Mouse (Mus musculus): ENCODE data around the gene Dnpep. TPM values are rescaled to one million over a fixed set of nuclear protein-coding genes. Genes with fewer than 3 reads are reported as not detected.

Gene Dnpep
- polyA plus RNA-seq, 1 experiment from 2014 or later, result 128 TPM

DNA sequence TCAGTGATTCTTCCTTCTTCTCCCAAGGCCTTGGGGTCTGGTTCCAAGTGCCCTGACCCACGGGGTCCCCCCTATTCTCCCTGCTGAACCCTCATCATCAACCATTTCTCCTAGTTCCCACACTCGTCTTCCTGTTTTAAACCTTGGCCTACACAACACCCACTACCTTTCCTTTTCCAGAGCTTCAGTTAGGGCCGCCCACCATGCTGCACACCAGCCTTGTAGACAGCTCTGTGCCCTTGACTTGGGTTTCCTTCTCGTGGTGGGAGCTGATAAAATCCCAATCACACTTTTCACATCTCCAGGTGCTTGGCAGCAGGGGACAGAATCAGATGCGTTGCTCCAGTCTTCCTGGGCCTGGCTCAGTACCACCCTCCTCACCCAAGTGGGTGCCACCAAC is 23.5 kb downstream of the Dnpep start:
- no peaks in the 10 kb centered on the region for H3K9me3 ChIP-seq (replicated peaks; ENCODE audit: low read length)
- TF ChIP-seq CTCF (IDR thresholded peaks at IDR 0.05; ENCODE audit: low read depth), result no peak
- H3K4me2 ChIP-seq (ENCODE audit: low read length), result no peak overlapping the region
- no peak for DNase-seq (ENCODE audit: low spot score)
- H3K4me3 ChIP-seq (replicated peaks; ENCODE audit: low read depth, low read length), result no peak overlapping the region
- ATAC-seq (replicated peaks; ENCODE audit: low FRiP score, low read depth), result no peak
- H3K9ac ChIP-seq (ENCODE audit: low read depth, low read length), result no peak overlapping the region
- 79% methylated on average over 5 of the region's 5 CpGs for WGBS
- 0 out of 2 replicates have a peak, but pooled peaks cover 4% of the 10 kb centered on the region for H3K4me1 ChIP-seq (replicated peaks; ENCODE audit: insufficient read depth, low read length)
- no peaks in the 10 kb centered on the region for H3K36me3 ChIP-seq (ENCODE audit: insufficient read depth, low read length)
- no peaks in the 10 kb centered on the region for H3K27me3 ChIP-seq (ENCODE audit: insufficient read depth, low read length)
- H3K27ac ChIP-seq, result no peak overlapping the region

DNA sequence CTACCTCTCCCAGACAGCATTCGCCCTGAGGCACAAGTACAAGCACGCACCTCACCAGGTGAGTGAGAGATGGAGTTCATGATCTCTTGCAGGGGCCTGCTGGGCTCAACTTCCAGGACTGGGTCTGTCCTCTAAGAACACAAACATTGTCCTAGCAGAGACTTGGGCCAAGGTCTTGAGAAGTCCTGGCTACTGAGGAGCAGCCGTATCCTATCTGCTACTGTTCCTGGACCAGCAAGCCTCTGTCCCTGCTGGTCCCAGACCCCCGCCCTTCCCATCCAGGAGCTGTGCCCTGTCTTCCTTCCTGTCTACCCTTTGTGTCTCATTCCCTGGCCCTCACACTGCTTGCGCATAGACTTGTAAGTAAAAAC is 24.5 kb downstream of the Dnpep start:
- Histone ChIP-seq H3K4me3 (replicated peaks; ENCODE audit: low read depth, low read length) (no peak overlapping the region), H3K27ac (peak overlapping the region; percentile 65), H3K4me1 (replicated peaks; ENCODE audit: insufficient read depth, low read length) (0 out of 2 replicates have a peak, but pooled peaks cover 4% of the 10 kb centered on the region), H3K4me2 (ENCODE audit: low read length) (no peak overlapping the region), H3K9ac (ENCODE audit: low read depth, low read length) (no peak overlapping the region), H3K36me3 (ENCODE audit: insufficient read depth, low read length) (no peaks in the 10 kb centered on the region), H3K9me3 (replicated peaks; ENCODE audit: low read length) (no peaks in the 10 kb centered on the region), H3K27me3 (ENCODE audit: insufficient read depth, low read length) (no peaks in the 10 kb centered on the region)
- WGBS, result 77% methylated on average over 5 of the region's 5 CpGs
- DNase-seq (ENCODE audit: low spot score), result peak; percentile 5
- ATAC-seq (replicated peaks; ENCODE audit: low FRiP score, low read depth), result no peak
- TF ChIP-seq CTCF (IDR thresholded peaks at IDR 0.05; ENCODE audit: low read depth), result no peak

DNA sequence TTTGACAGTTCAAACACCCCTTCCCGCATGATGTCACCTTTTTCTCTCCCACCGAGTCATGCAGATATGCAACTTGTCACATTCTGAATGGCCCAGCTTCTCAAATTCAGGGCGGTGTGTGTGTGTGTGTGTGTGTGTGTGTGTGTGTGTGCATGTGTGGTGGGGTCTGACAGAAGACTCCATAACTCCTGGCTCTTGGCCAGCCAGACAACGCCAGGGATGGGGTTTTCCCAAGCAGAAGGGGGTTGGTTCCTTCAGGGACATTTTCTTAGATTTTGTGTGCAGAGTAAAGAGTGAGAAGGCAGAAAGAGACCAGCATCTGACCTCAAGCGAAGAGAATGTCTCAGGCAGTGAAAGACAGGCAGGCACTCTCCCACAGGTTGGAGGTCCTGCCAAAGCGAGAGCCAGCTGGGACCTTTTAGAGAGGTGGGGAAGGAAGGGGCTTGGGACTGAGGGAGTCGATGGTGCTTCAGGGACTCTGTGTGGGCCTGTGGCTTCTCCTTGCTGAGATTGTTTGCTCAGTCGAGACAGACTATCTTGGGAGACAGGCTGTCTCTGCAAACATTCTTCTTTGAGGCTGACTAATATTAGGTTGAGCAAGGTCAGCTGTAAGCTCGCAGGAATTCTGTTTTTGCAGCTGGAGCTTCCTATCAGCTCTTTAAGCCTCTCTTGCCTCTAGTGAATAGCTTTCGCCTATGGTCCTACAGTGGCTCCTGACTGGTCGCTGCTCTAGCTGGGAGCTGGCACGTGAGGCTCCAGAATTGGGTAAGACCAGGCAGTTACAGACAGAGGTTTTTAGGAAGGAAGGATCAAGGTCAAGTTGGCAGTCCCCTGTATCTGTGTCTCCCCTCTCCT is 25.1 kb downstream of the Dnpep start:
- H3K4me1 ChIP-seq (replicated peaks; ENCODE audit: insufficient read depth, low read length), result 0 out of 2 replicates have a peak, but pooled peaks cover 4% of the 10 kb centered on the region
- H3K27ac ChIP-seq, result peak overlapping the region; percentile 65
- H3K4me3 ChIP-seq (replicated peaks; ENCODE audit: low read depth, low read length), result no peak overlapping the region
- ATAC-seq (replicated peaks; ENCODE audit: low FRiP score, low read depth) (0 out of 2 replicates have a peak, but pooled peaks have one; percentile 36), DNase-seq (ENCODE audit: low spot score) (peak; percentile 76)
- H3K9ac ChIP-seq (ENCODE audit: low read depth, low read length), result no peak overlapping the region
- no peaks in the 10 kb centered on the region for H3K27me3 ChIP-seq (ENCODE audit: insufficient read depth, low read length)
- 28% methylated on average over 12 of the region's 12 CpGs for WGBS
- H3K36me3 ChIP-seq (ENCODE audit: insufficient read depth, low read length), result no peaks in the 10 kb centered on the region
- no peak overlapping the region for H3K4me2 ChIP-seq (ENCODE audit: low read length)
- no peaks in the 10 kb centered on the region for H3K9me3 ChIP-seq (replicated peaks; ENCODE audit: low read length)
- no peak for TF ChIP-seq CTCF (IDR thresholded peaks at IDR 0.05; ENCODE audit: low read depth)

DNA sequence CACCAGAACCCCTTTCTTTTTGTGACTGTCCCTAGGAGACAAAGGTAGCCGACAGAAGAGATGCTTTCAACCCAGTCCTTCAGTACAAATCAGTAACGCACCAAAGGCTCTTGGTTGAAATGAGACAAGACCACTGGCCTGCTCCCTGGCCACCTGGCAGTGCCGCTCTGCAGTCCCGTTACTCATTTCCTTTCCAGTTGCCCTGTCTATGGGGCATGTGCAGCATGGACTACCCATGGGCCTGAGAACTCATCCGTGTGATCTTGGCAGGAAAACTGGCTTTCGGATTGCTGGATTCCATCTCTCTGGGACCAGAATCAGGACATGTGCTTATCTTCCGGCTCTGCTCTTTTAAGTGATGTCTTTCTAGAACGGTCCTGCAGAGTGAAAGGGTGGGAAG is 26.5 kb downstream of the Dnpep start:
- ATAC-seq (replicated peaks; ENCODE audit: low FRiP score, low read depth) (no peak), DNase-seq (ENCODE audit: low spot score) (no peak)
- Histone ChIP-seq H3K27ac (no peak overlapping the region), H3K36me3 (ENCODE audit: insufficient read depth, low read length) (no peaks in the 10 kb centered on the region), H3K4me2 (ENCODE audit: low read length) (no peak overlapping the region), H3K9ac (ENCODE audit: low read depth, low read length) (no peak overlapping the region), H3K4me3 (replicated peaks; ENCODE audit: low read depth, low read length) (no peak overlapping the region), H3K27me3 (ENCODE audit: insufficient read depth, low read length) (no peaks in the 10 kb centered on the region), H3K4me1 (replicated peaks; ENCODE audit: insufficient read depth, low read length) (0 out of 2 replicates have a peak, but pooled peaks cover 4% of the 10 kb centered on the region), H3K9me3 (replicated peaks; ENCODE audit: low read length) (no peaks in the 10 kb centered on the region)
- WGBS, result 83% methylated on average over 8 of the region's 8 CpGs
- TF ChIP-seq CTCF (IDR thresholded peaks at IDR 0.05; ENCODE audit: low read depth), result no peak

DNA sequence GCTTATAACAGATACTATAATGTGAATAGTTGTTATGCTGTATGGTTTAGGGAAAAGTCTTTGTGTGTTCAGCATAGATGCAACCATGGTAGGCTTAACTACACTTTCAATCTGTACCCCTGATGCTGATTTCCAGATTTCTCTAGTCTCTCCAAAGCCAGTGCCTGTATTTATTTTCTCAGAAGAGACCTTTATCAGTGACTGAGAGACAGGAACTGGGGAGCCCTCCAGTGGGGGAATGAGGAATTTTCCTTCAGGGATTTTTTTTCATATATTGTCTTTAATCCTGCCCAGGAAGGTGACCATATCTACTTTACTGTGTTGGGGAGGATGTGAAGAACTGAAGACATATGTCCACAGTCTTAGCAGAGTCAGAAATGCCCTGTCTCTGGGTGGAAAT is 27.2 kb downstream of the Dnpep start:
- peak; percentile 60 for TF ChIP-seq CTCF (IDR thresholded peaks at IDR 0.05; ENCODE audit: low read depth)
- H3K4me2 ChIP-seq (ENCODE audit: low read length), result no peak overlapping the region
- H3K4me1 ChIP-seq (replicated peaks; ENCODE audit: insufficient read depth, low read length), result 0 out of 2 replicates have a peak, but pooled peaks cover 4% of the 10 kb centered on the region
- ATAC-seq (replicated peaks; ENCODE audit: low FRiP score, low read depth) (no peak), DNase-seq (ENCODE audit: low spot score) (peak; percentile 50)
- no peak overlapping the region for H3K4me3 ChIP-seq (replicated peaks; ENCODE audit: low read depth, low read length)
- no peak overlapping the region for H3K9ac ChIP-seq (ENCODE audit: low read depth, low read length)
- H3K27me3 ChIP-seq (ENCODE audit: insufficient read depth, low read length), result no peaks in the 10 kb centered on the region
- no peak overlapping the region for H3K27ac ChIP-seq
- H3K9me3 ChIP-seq (replicated peaks; ENCODE audit: low read length), result no peaks in the 10 kb centered on the region
- H3K36me3 ChIP-seq (ENCODE audit: insufficient read depth, low read length), result no peaks in the 10 kb centered on the region

DNA sequence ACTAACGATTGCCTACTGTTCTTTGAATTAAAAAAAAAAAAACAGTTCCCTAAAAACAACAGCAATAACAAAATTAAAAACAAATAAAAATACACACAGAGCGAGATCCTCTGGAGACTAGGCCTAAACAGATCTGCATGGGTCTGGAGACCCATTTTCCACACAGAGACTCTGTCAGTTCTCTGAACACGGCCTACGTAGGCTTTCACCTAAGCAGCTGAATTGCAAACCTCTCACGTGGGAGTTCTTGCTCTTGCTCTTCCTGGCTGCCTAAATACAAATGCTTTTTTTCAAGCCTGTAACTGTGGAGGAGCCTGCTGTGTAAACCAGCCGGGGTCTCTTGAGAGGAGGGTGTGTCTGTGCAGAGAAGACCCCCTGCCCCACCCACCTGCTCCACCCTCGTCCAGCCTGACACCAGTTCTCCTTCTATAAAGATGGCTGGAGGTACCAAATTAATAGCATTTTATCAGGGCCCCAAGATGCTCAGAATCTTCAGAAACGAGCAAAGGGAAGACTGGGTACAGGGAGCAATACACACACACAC is 27.8 kb downstream of the Dnpep start:
- Histone ChIP-seq H3K27ac (no peak overlapping the region), H3K9ac (ENCODE audit: low read depth, low read length) (no peak overlapping the region), H3K9me3 (replicated peaks; ENCODE audit: low read length) (no peaks in the 10 kb centered on the region), H3K36me3 (ENCODE audit: insufficient read depth, low read length) (no peaks in the 10 kb centered on the region), H3K27me3 (ENCODE audit: insufficient read depth, low read length) (no peaks in the 10 kb centered on the region), H3K4me3 (replicated peaks; ENCODE audit: low read depth, low read length) (no peak overlapping the region), H3K4me2 (ENCODE audit: low read length) (no peak overlapping the region), H3K4me1 (replicated peaks; ENCODE audit: insufficient read depth, low read length) (0 out of 2 replicates have a peak, but pooled peaks cover 4% of the 10 kb centered on the region)
- no peak for TF ChIP-seq CTCF (IDR thresholded peaks at IDR 0.05; ENCODE audit: low read depth)
- DNase-seq (ENCODE audit: low spot score) (no peak), ATAC-seq (replicated peaks; ENCODE audit: low FRiP score, low read depth) (no peak)
- WGBS, result 51% methylated on average over 8 of the region's 8 CpGs
